Mouse (Mus musculus) kidney, adult 8-10 months (tissue): ENCODE results near the gene Ndufc1.
"Not testable (repeated sequence)": the region's sequence is repeated elsewhere in the genome, so short reads cannot be mapped to it uniquely, and the experiment has no call there.

Experiments used
- DNase-seq, 2 experiments: peaks; one replicate each; pipeline ENCODE4 v3.0.0; 2022

Gene Ndufc1

GRCm38 (mm10) chr3:51364703-51365516, 43.9 kb downstream of the Ndufc1 start:
- DNase-seq, result peak; percentile 57 to 72

DNA sequence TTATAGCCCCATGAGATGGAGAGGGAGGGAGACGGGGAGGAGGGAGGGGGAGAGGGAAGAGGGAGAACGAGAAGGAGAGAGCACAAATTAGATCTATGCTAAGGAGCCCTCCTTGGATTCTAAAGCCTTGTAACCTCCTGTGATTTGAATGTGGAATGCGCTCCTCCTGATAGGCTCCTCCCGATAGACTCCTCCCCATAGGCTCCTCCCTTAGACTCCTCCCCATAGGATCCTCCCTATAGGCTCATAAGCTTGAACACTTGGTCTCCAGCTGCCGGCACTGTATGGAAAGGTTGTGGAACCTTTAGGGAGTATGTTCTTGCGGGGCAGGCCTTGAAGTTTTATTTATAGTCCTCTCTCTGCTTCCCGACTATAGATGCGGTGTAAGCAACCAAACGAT, 47.7 kb downstream of the Ndufc1 start:
- no peak for DNase-seq

DNA sequence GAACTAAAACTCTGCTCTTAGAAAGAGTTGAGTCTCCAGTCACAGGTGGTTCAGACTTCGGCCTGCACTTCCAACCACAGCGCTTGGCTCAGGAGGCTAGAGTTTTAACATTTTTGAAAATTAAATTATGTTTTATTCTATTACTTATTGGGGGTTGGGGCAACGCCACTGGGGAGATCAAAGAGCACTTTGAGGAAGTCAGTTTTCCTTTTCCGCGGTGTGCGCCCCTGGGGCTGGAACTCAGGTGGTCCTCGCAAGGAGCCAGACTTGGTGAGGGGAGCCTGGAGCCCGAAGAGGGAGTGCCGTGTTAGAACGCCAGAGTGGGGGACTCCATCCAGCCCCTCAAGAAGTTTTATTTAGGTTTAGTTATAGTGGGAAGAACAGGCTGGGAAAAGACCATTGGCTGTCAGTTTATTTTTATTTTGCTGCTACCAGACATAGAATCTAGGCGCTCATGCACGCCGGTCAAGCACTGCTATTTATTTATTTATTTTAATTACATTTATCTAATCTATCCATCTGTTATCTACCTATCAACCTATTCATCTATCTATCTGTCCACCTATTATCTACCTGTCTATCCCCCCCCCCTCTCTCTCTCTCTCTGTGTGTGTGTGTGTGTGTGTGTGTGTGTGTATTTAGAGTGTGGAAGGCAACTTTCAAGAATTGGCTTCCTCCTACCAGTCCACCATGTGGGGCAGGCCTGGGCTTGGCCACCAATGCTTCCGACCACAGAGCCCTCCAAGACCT, 49.1 kb downstream of the Ndufc1 start:
- DNase-seq, result no peak

- DNase-seq, result peak in 1 of 2 experiments; percentile 32
These were observed 49.9 kb downstream of the Ndufc1 start for GRCm38 (mm10) chr3:51358660-51359557.

DNA sequence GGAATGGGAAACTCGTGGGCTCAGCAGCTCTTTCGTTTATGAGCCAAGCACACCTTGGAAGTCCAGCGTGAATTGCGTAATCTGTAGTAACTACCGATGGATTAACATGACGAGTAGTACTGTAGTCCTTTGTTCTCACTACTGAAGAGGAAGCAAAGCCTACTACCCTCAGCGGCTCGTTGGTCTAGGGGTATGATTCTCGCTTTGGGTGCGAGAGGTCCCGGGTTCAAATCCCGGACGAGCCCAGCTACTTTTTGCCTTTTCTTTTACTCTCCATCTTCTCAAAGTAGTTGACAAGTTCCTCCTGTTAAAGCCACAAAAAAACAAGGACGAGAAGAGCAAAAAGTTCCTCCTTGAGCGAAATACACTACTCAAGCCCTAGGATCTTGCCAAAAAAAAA, 50.6 kb downstream of the Ndufc1 start:
- DNase-seq, result peak in 1 of 2 experiments; percentile 51

GRCm38 (mm10) chr3:51357624-51358023, 51.2 kb downstream of the Ndufc1 start:
- no peak for DNase-seq

GRCm38 (mm10) chr3:51357078-51357477, 51.7 kb downstream of the Ndufc1 start:
- DNase-seq, result no peak

GRCm38 (mm10) chr3:51354956-51355355, 53.8 kb downstream of the Ndufc1 start:
- not testable (repeated sequence) for DNase-seq
